ENCODE assay signal across 8 mouse cellular contexts in genomic region chr9:74975911-74976563, GRCm38 (mm10). TPM values are rescaled to one million over a fixed set of nuclear protein-coding genes. Genes with fewer than 3 reads are reported as not detected.
DNase-seq lines count a peak whose midpoint lies in the region; ATAC-seq and TF ChIP-seq lines count a peak whose summit lies in the region.

No protein-coding gene starts in this region.

- H3K9ac ChIP-seq in hindbrain, embryonic 11.5 days (ENCODE audit: low read depth, low read length), result peak overlapping the region; percentile 66
- peak overlapping the region; percentile 70 for H3K9ac ChIP-seq in lung, embryonic 16.5 days (ENCODE audit: low read length)

- TF ChIP-seq CTCF in thymus, adult 2 months (IDR thresholded peaks at IDR 0.05; ENCODE audit: borderline replicate concordance, control insufficient read depth, extremely low read depth, insufficient read depth, low read length, poor library complexity), result no peak

- no peaks in the 10 kb centered on the region for H3K36me3 ChIP-seq in hindbrain, embryonic 11.5 days (ENCODE audit: control insufficient read depth, insufficient read depth, low read length)
- H3K36me3 ChIP-seq in lung, embryonic 16.5 days (ENCODE audit: control insufficient read depth, insufficient read depth, low read length), result no peaks in the 10 kb centered on the region
- no peaks in the 10 kb centered on the region for H3K36me3 ChIP-seq in thymus, adult 2 months (ENCODE audit: control insufficient read depth, insufficient read depth, low read length)

- ATAC-seq in hindbrain, embryonic 11.5 days (ENCODE audit: low FRiP score), result peak; percentile 97
- ATAC-seq in lung, embryonic 16.5 days (ENCODE audit: low read depth), result peak; percentile 100

- peak overlapping the region; percentile 53 for H3K4me2 ChIP-seq in hindbrain, embryonic 11.5 days (replicated peaks; ENCODE audit: low read depth, low read length)
- peak overlapping the region; percentile 73 for H3K4me2 ChIP-seq in lung, embryonic 16.5 days (ENCODE audit: low read depth, low read length)

- H3K9me3 ChIP-seq in hindbrain, embryonic 11.5 days (ENCODE audit: control insufficient read depth, low read length), result no peaks in the 10 kb centered on the region
- no peaks in the 10 kb centered on the region for H3K9me3 ChIP-seq in lung, embryonic 16.5 days (ENCODE audit: control insufficient read depth, low read length)

- peak; percentile 74 for TF ChIP-seq POLR2A in thymus, adult 2 months (IDR thresholded peaks at IDR 0.05; ENCODE audit: control insufficient read depth, extremely low read depth, insufficient read depth, low read length, poor library complexity)

- H3K27me3 ChIP-seq in hindbrain, embryonic 11.5 days (ENCODE audit: control insufficient read depth, insufficient read depth, low read length), result no peaks in the 10 kb centered on the region
- H3K27me3 ChIP-seq in lung, embryonic 16.5 days (ENCODE audit: control insufficient read depth, insufficient read depth, low read depth, low read length), result no peaks in the 10 kb centered on the region
- no peaks in the 10 kb centered on the region for H3K27me3 ChIP-seq in thymus, adult 2 months (ENCODE audit: control insufficient read depth, insufficient read depth, low read length)

- peak; percentile 92 for DNase-seq in MN1 (ENCODE audit: low spot score)
- peak; percentile 86 for DNase-seq in cerebellum, adult 8-10 months
- peak; percentile 88 to 89 for DNase-seq in frontal cortex, postnatal 10 days (ENCODE audit: low spot score in 2 of 2)
- DNase-seq in hindbrain, embryonic 11.5 days (ENCODE audit: low spot score), result peak; percentile 85
- peak; percentile 95 for DNase-seq in layer of hippocampus, adult 9-11 months
- peak; percentile 92 for DNase-seq in ovary, adult 18-20 months (ENCODE audit: low spot score)
- DNase-seq in thymus, adult 2 months, result peak; percentile 87

- whole genome bisulfite sequencing in hindbrain, embryonic 11.5 days, result under 1% methylated on average over 23 of the region's 23 CpGs
- under 1% methylated on average over 23 of the region's 23 CpGs for WGBS in lung, embryonic 16.5 days
- WGBS in thymus, adult 2 months, result 2% methylated on average over 23 of the region's 23 CpGs

- peak overlapping the region; percentile 42 for H3K4me3 ChIP-seq in hindbrain, embryonic 11.5 days (ENCODE audit: low read depth, low read length)
- H3K4me3 ChIP-seq in lung, embryonic 16.5 days (ENCODE audit: low read length), result peak overlapping the region; percentile 59
- H3K4me3 ChIP-seq in thymus, adult 2 months (ENCODE audit: control insufficient read depth, insufficient read depth, low read length), result peak overlapping the region; percentile 61

- H3K27ac ChIP-seq in hindbrain, embryonic 11.5 days (ENCODE audit: low read depth, low read length), result peak overlapping the region; percentile 90
- peak overlapping the region; percentile 85 for H3K27ac ChIP-seq in lung, embryonic 16.5 days (ENCODE audit: low read length)
- peak overlapping the region; percentile 83 for H3K27ac ChIP-seq in thymus, adult 2 months (ENCODE audit: control insufficient read depth, insufficient read depth, low read length)

- H3K4me1 ChIP-seq in hindbrain, embryonic 11.5 days (replicated peaks; ENCODE audit: control insufficient read depth, insufficient read depth, low read length), result peaks cover 9% of the 10 kb centered on the region
- peaks cover 19% of the 10 kb centered on the region for H3K4me1 ChIP-seq in lung, embryonic 16.5 days (replicated peaks; ENCODE audit: control insufficient read depth, insufficient read depth, low read length)
- peaks cover 11% of the 10 kb centered on the region for H3K4me1 ChIP-seq in thymus, adult 2 months (replicated peaks; ENCODE audit: control insufficient read depth, insufficient read depth, low read length)

RNA-seq across cellular contexts. Expression of gene Fam214a, which starts 23.4 kb away (rescaled TPM):
- polyA plus RNA-seq in hindbrain, embryonic 11.5 days (2014; fragmentation: Nextera tagmentation; extraction: Ambion mirVana), result 17.9 and 18.7 TPM in 2 replicates
- polyA plus RNA-seq in lung, embryonic 16.5 days (2015; fragmentation: Nextera tagmentation; extraction: Ambion mirVana), result 11.5 and 12.1 TPM in 2 replicates
- 12.9 and 13.6 TPM in 2 replicates for polyA plus RNA-seq in thymus, adult 2 months (2012; rRNA removed)

Comparison
In these comparisons a context has a peak if more than half of its experiments do, and no peak if none do; other contexts are left out.
1. Peak in every context shown above with its lines: DNase-seq, ATAC-seq, H3K4me3 ChIP-seq and H3K27ac ChIP-seq.